Mouse (Mus musculus) CD4-positive, CD25-positive, alpha-beta regulatory T cell, adult 2 months (primary cell): ENCODE data around the gene Gulp1.

Experiments
- DNase-seq: peaks from one replicate; pipeline ENCODE4 v3.0.0-alpha.2; 2012; ENCODE audit warnings: low read depth, low spot score

Gulp1 gene

GRCm38 (mm10) chr1:44551461-44552370, at the start of gene Gulp1:
Gulp1 (plus strand) TSS chr1:44551511.
- DNase-seq: no peak

- no peak for DNase-seq
Observed at GRCm38 (mm10) chr1:44550261-44550660, 1.1 kb upstream of the Gulp1 start.

- no peak for DNase-seq
Observed at GRCm38 (mm10) chr1:44552371-44552841, 1.1 kb downstream of the Gulp1 start.

- DNase-seq: no peak
Observed at GRCm38 (mm10) chr1:44553166-44553898, 2.0 kb downstream of the Gulp1 start.

GRCm38 (mm10) chr1:44567431-44567830, 16.1 kb downstream of the Gulp1 start:
- no peak for DNase-seq

- no peak for DNase-seq
Observed at GRCm38 (mm10) chr1:44568296-44568695, 17.0 kb downstream of the Gulp1 start.

- DNase-seq: no peak
Observed at GRCm38 (mm10) chr1:44576001-44576400, 24.7 kb downstream of the Gulp1 start.

- no peak for DNase-seq
Observed at GRCm38 (mm10) chr1:44576610-44577009, 25.3 kb downstream of the Gulp1 start.

- DNase-seq: no peak
Observed at GRCm38 (mm10) chr1:44580390-44580789, 29.1 kb downstream of the Gulp1 start.

- DNase-seq: no peak
Observed at GRCm38 (mm10) chr1:44584886-44585385, 33.6 kb downstream of the Gulp1 start.

GRCm38 (mm10) chr1:44591742-44592141, 40.4 kb downstream of the Gulp1 start:
- DNase-seq: no peak

- no peak for DNase-seq
Observed at GRCm38 (mm10) chr1:44593109-44593508, 41.8 kb downstream of the Gulp1 start.

GRCm38 (mm10) chr1:44598312-44598711, 47.0 kb downstream of the Gulp1 start:
- DNase-seq: no peak

GRCm38 (mm10) chr1:44613294-44614041, 62.2 kb downstream of the Gulp1 start:
- DNase-seq: no peak

GRCm38 (mm10) chr1:44618751-44619150, 67.4 kb downstream of the Gulp1 start:
- no peak for DNase-seq

- no peak for DNase-seq
Observed at GRCm38 (mm10) chr1:44634481-44634880, 83.2 kb downstream of the Gulp1 start.

- no peak for DNase-seq
Observed at GRCm38 (mm10) chr1:44645678-44646276, 94.5 kb downstream of the Gulp1 start.

GRCm38 (mm10) chr1:44678974-44679373, 127.7 kb downstream of the Gulp1 start:
- no peak for DNase-seq

- DNase-seq: no peak
Observed at GRCm38 (mm10) chr1:44679415-44679814, 128.1 kb downstream of the Gulp1 start.

- DNase-seq: no peak
Observed at GRCm38 (mm10) chr1:44682556-44682955, 131.2 kb downstream of the Gulp1 start.

GRCm38 (mm10) chr1:44683723-44684122, 132.4 kb downstream of the Gulp1 start:
- no peak for DNase-seq
